Comparison of ENCODE assay signal across 9 mouse cellular contexts in genomic region chr8:90346880-90347535, GRCm38 (mm10). TPM values are rescaled to one million over a fixed set of nuclear protein-coding genes. Genes with fewer than 3 reads are reported as not detected.
DNase-seq lines count a peak whose midpoint lies in the region; ATAC-seq and TF ChIP-seq lines count a peak whose summit lies in the region.
"Had no signal": no experiment of that assay in that cellular context is flagged by ENCODE, and none has a peak within 500 bp of the region (broad histone marks: within the 10 kb centered on the region; RNA-seq: fewer than 3 reads in every experiment).

No protein-coding gene starts in this region.

- peaks cover 6% of the 10 kb centered on the region; the same call in 1 of the 2 replicates for H3K27me3 ChIP-seq in embryonic facial prominence, embryonic 12.5 days
- no peaks in the 10 kb centered on the region for H3K27me3 ChIP-seq in hindbrain, postnatal 0 days (ENCODE audit: insufficient read depth, low read length)
- H3K27me3 ChIP-seq in midbrain, embryonic 14.5 days (ENCODE audit: control insufficient read depth, insufficient read depth, low read length): no peaks in the 10 kb centered on the region
- H3K27me3 ChIP-seq: CH12.LX had no signal

- TF ChIP-seq CTCF in hindbrain, postnatal 0 days (IDR thresholded peaks at IDR 0.05; ENCODE audit: low read depth): no peak

- peak overlapping the region; percentile 86 for H3K9ac ChIP-seq in embryonic facial prominence, embryonic 12.5 days
- peak overlapping the region; percentile 90 for H3K9ac ChIP-seq in hindbrain, postnatal 0 days (replicated peaks; ENCODE audit: low read length)
- H3K9ac ChIP-seq in midbrain, embryonic 14.5 days (replicated peaks; ENCODE audit: low read length): peak overlapping the region; percentile 99

- H3K9me3 ChIP-seq in embryonic facial prominence, embryonic 12.5 days: no peaks in the 10 kb centered on the region
- no peaks in the 10 kb centered on the region for H3K9me3 ChIP-seq in hindbrain, postnatal 0 days (ENCODE audit: low read length)
- H3K9me3 ChIP-seq in midbrain, embryonic 14.5 days (ENCODE audit: control insufficient read depth, low read length): no peaks in the 10 kb centered on the region

- peak; percentile 9 for DNase-seq in kidney, adult 18-20 months
- DNase-seq in kidney, postnatal 14 days: no peak
- DNase-seq in hindbrain, postnatal 0 days (ENCODE audit: low spot score): no peak
- DNase-seq in midbrain, embryonic 14.5 days: peak; percentile 55
- DNase-seq in spleen, adult 12 weeks (ENCODE audit: low spot score): no peak
- no peak for DNase-seq in adrenal gland, postnatal 36 days
- no peak for DNase-seq in right cerebral cortex, postnatal 25 days

- 2% methylated on average over 21 of the region's 21 CpGs for WGBS in embryonic facial prominence, embryonic 12.5 days
- WGBS in hindbrain, postnatal 0 days: under 1% methylated on average over 21 of the region's 21 CpGs
- 1% methylated on average over 21 of the region's 21 CpGs for WGBS in midbrain, embryonic 14.5 days

- peak overlapping the region; percentile 72 for H3K4me3 ChIP-seq in embryonic facial prominence, embryonic 12.5 days
- H3K4me3 ChIP-seq in hindbrain, postnatal 0 days (ENCODE audit: low read length): peak overlapping the region; percentile 79
- H3K4me3 ChIP-seq in midbrain, embryonic 14.5 days (replicated peaks; ENCODE audit: low read depth, low read length): peak overlapping the region; percentile 85

- H3K4me1 ChIP-seq in embryonic facial prominence, embryonic 12.5 days: peaks cover 13% of the 10 kb centered on the region; the same call in 1 of the 2 replicates
- H3K4me1 ChIP-seq in hindbrain, postnatal 0 days (ENCODE audit: insufficient read depth, low read length): no peaks in the 10 kb centered on the region
- peaks cover 20% of the 10 kb centered on the region for H3K4me1 ChIP-seq in midbrain, embryonic 14.5 days (ENCODE audit: control insufficient read depth, insufficient read depth, low read length)

- peak overlapping the region; percentile 76 for H3K4me2 ChIP-seq in embryonic facial prominence, embryonic 12.5 days (replicated peaks)
- peak overlapping the region; percentile 75 for H3K4me2 ChIP-seq in hindbrain, postnatal 0 days (ENCODE audit: low read depth, low read length)
- H3K4me2 ChIP-seq in midbrain, embryonic 14.5 days (ENCODE audit: low read length): peak overlapping the region; percentile 86

- H3K36me3 ChIP-seq in embryonic facial prominence, embryonic 12.5 days: no peaks in the 10 kb centered on the region
- H3K36me3 ChIP-seq in hindbrain, postnatal 0 days (ENCODE audit: insufficient read depth, low read length): no peaks in the 10 kb centered on the region
- peaks cover 2% of the 10 kb centered on the region; the same call in 1 of the 2 replicates for H3K36me3 ChIP-seq in midbrain, embryonic 14.5 days (ENCODE audit: control insufficient read depth, insufficient read depth, low read length)

- no peak for ATAC-seq in embryonic facial prominence, embryonic 12.5 days (ENCODE audit: insufficient number of reproducible peaks, insufficient read depth, low FRiP score, low TSS enrichment)
- ATAC-seq in hindbrain, postnatal 0 days: no peak
- no peak for ATAC-seq in midbrain, embryonic 14.5 days (ENCODE audit: low FRiP score, low TSS enrichment)

- H3K27ac ChIP-seq in embryonic facial prominence, embryonic 12.5 days: peak overlapping the region; percentile 73; the same call in 1 of the 2 replicates
- peak overlapping the region; percentile 92; the same call in 1 of the 2 replicates for H3K27ac ChIP-seq in hindbrain, postnatal 0 days
- H3K27ac ChIP-seq in midbrain, embryonic 14.5 days (replicated peaks; ENCODE audit: low read depth, low read length): peak overlapping the region; percentile 99

RNA-seq across cellular contexts. Expression of gene Tox3, which starts 1.1 kb away (rescaled TPM):
- 13.8 and 18.3 TPM in 2 replicates for polyA plus RNA-seq in embryonic facial prominence, embryonic 12.5 days (2016; fragmentation: Nextera tagmentation; extraction: Ambion mirVana)
- 31.4 and 33.1 TPM in 2 replicates for total RNA-seq in hindbrain, postnatal 0 days (2014; rRNA removed)
- polyA plus RNA-seq in hindbrain, postnatal 0 days (2015; fragmentation: Nextera tagmentation; extraction: Ambion mirVana): 21.2 and 22.2 TPM in 2 replicates
- 40.2 and 42.0 TPM in 2 replicates for polyA plus RNA-seq in midbrain, embryonic 14.5 days (2014; fragmentation: Nextera tagmentation; extraction: Ambion mirVana)
- total RNA-seq in adrenal gland, postnatal 36 days (2021): 1 to 10 TPM; 2.8 to 3.1 TPM
- total RNA-seq: CH12.LX had no signal

Comparison
In these comparisons a context has a peak if more than half of its experiments do, and no peak if none do; other contexts are left out.
1. DNase-seq: peak in kidney, adult 18-20 months (single experiment) and midbrain, embryonic 14.5 days (single experiment); none in kidney, postnatal 14 days (single experiment), hindbrain, postnatal 0 days (single experiment), spleen, adult 12 weeks (single experiment), adrenal gland, postnatal 36 days (0 of 2) and right cerebral cortex, postnatal 25 days (single experiment).
2. Peak in every context shown above with its lines, with median percentiles within 50 percentile points of each other: H3K27ac ChIP-seq, H3K4me2 ChIP-seq, H3K4me3 ChIP-seq and H3K9ac ChIP-seq.